In genomic region chr11:85835001-85835752, GRCm38 (mm10) we compare ENCODE assay signal across 9 mouse cellular contexts. TPM values are rescaled to one million over a fixed set of nuclear protein-coding genes. Genes with fewer than 3 reads are reported as not detected.
A peak's percentile ranks its signal among the peaks of the same experiment; 100 is the strongest.
DNase-seq lines count a peak whose midpoint lies in the region; ATAC-seq and TF ChIP-seq lines count a peak whose summit lies in the region.
"Had no signal": no experiment of that assay in that cellular context is flagged by ENCODE, and none has a peak within 500 bp of the region (broad histone marks: within the 10 kb centered on the region; RNA-seq: fewer than 3 reads in every experiment).

No protein-coding gene starts in this region.

- no peak for TF ChIP-seq CTCF in heart, postnatal 0 days (IDR thresholded peaks at IDR 0.05; ENCODE audit: low read depth)

- TF ChIP-seq EP300 in heart, postnatal 0 days (IDR thresholded peaks at IDR 0.05; ENCODE audit: low read depth): no peak

- H3K36me3 ChIP-seq in kidney, embryonic 14.5 days (ENCODE audit: control insufficient read depth, insufficient read depth, low read length): peaks cover 30% of the 10 kb centered on the region
- peaks cover 34% of the 10 kb centered on the region for H3K36me3 ChIP-seq in embryonic facial prominence, embryonic 13.5 days
- no peaks in the 10 kb centered on the region for H3K36me3 ChIP-seq in heart, postnatal 0 days (replicated peaks; ENCODE audit: control insufficient read depth, insufficient read depth, low read length)
- H3K36me3 ChIP-seq in liver, embryonic 15.5 days (replicated peaks): no peaks in the 10 kb centered on the region

- peak overlapping the region; percentile 78 for H3K4me2 ChIP-seq in kidney, embryonic 14.5 days (replicated peaks; ENCODE audit: low read depth, low read length)
- peak overlapping the region; percentile 86 for H3K4me2 ChIP-seq in embryonic facial prominence, embryonic 13.5 days
- peak overlapping the region; percentile 83 for H3K4me2 ChIP-seq in heart, postnatal 0 days (ENCODE audit: low read depth, low read length)
- no peak overlapping the region for H3K4me2 ChIP-seq in liver, embryonic 15.5 days

- peaks cover 35% of the 10 kb centered on the region for H3K27me3 ChIP-seq in kidney, embryonic 14.5 days (ENCODE audit: control insufficient read depth, insufficient read depth, low read length)
- H3K27me3 ChIP-seq in embryonic facial prominence, embryonic 13.5 days: peaks cover 34% of the 10 kb centered on the region
- peaks cover 94% of the 10 kb centered on the region for H3K27me3 ChIP-seq in heart, postnatal 0 days (ENCODE audit: control insufficient read depth, insufficient read depth, low read length)
- H3K27me3 ChIP-seq in liver, embryonic 15.5 days: peaks cover 100% of the 10 kb centered on the region

- no peaks in the 10 kb centered on the region for H3K9me3 ChIP-seq in kidney, embryonic 14.5 days (ENCODE audit: control insufficient read depth, low read length)
- H3K9me3 ChIP-seq in embryonic facial prominence, embryonic 13.5 days: no peaks in the 10 kb centered on the region
- no peaks in the 10 kb centered on the region for H3K9me3 ChIP-seq in heart, postnatal 0 days (replicated peaks; ENCODE audit: control insufficient read depth, low read length)
- H3K9me3 ChIP-seq in liver, embryonic 15.5 days (replicated peaks): no peaks in the 10 kb centered on the region

- no peak for DNase-seq in kidney, postnatal 4 days
- DNase-seq in heart, postnatal 0 days (ENCODE audit: low spot score): no peak
- DNase-seq in cerebellum, adult 11 months: no peak
- DNase-seq: thymus, postnatal 14 days had no signal

- peaks cover 8% of the 10 kb centered on the region for H3K4me1 ChIP-seq in kidney, embryonic 14.5 days (ENCODE audit: control insufficient read depth, insufficient read depth, low read length)
- H3K4me1 ChIP-seq in embryonic facial prominence, embryonic 13.5 days: peaks cover 37% of the 10 kb centered on the region
- H3K4me1 ChIP-seq in heart, postnatal 0 days (ENCODE audit: control insufficient read depth, insufficient read depth): peaks cover 11% of the 10 kb centered on the region; the same call in 1 of the 2 replicates
- H3K4me1 ChIP-seq in liver, embryonic 15.5 days (replicated peaks): peaks cover 29% of the 10 kb centered on the region

- WGBS in kidney, embryonic 14.5 days: 11% methylated on average over 9 of the region's 9 CpGs
- 3% methylated on average over 9 of the region's 9 CpGs for WGBS in embryonic facial prominence, embryonic 13.5 days
- WGBS in heart, postnatal 0 days: 43% methylated on average over 9 of the region's 9 CpGs
- WGBS in liver, embryonic 15.5 days (ENCODE audit: insufficient replicate concordance): 9% methylated on average over 9 of the region's 9 CpGs

- peak overlapping the region; percentile 97 for H3K9ac ChIP-seq in kidney, embryonic 14.5 days (ENCODE audit: low read depth, low read length)
- H3K9ac ChIP-seq in embryonic facial prominence, embryonic 13.5 days: peak overlapping the region; percentile 100
- no peak overlapping the region for H3K9ac ChIP-seq in heart, postnatal 0 days (replicated peaks; ENCODE audit: low read depth, low read length)
- no peak overlapping the region for H3K9ac ChIP-seq in liver, embryonic 15.5 days

- ATAC-seq in kidney, embryonic 14.5 days (ENCODE audit: low FRiP score, low TSS enrichment): no peak
- ATAC-seq in embryonic facial prominence, embryonic 13.5 days (ENCODE audit: insufficient number of reproducible peaks, insufficient read depth, low FRiP score, low TSS enrichment, low read depth): no peak
- no peak for ATAC-seq in heart, postnatal 0 days (ENCODE audit: insufficient read depth, low read depth)
- no peak for ATAC-seq in liver, embryonic 15.5 days (ENCODE audit: insufficient read depth)
- ATAC-seq in megakaryocyte, adult 5-6 weeks (ENCODE audit: poor library complexity, severe bottlenecking): no peak

- H3K27ac ChIP-seq in kidney, embryonic 14.5 days (ENCODE audit: low read depth, low read length): peak overlapping the region; percentile 88
- peak overlapping the region; percentile 99 for H3K27ac ChIP-seq in embryonic facial prominence, embryonic 13.5 days
- no peak overlapping the region for H3K27ac ChIP-seq in heart, postnatal 0 days (ENCODE audit: low read depth)
- no peak overlapping the region for H3K27ac ChIP-seq in liver, embryonic 15.5 days (replicated peaks)

- peak overlapping the region; percentile 73 for H3K4me3 ChIP-seq in kidney, embryonic 14.5 days (ENCODE audit: low read length)
- peak overlapping the region; percentile 88 for H3K4me3 ChIP-seq in embryonic facial prominence, embryonic 13.5 days
- H3K4me3 ChIP-seq in heart, postnatal 0 days (ENCODE audit: low read depth, low read length): peak overlapping the region; percentile 61
- peak overlapping the region; percentile 5; the same call in 1 of the 2 replicates for H3K4me3 ChIP-seq in liver, embryonic 15.5 days (replicated peaks)

RNA-seq across cellular contexts. Expression of gene Tbx2, which starts 2.8 kb away (rescaled TPM):
- polyA plus RNA-seq in kidney, embryonic 14.5 days (2014; fragmentation: Nextera tagmentation; extraction: Ambion mirVana): 18.2 and 19.8 TPM in 2 replicates
- 14.2 and 14.5 TPM in 2 replicates for polyA plus RNA-seq in embryonic facial prominence, embryonic 13.5 days (2015; fragmentation: Nextera tagmentation; extraction: Ambion mirVana)
- 8.5 and 12.0 TPM in 2 replicates for total RNA-seq in heart, postnatal 0 days (2014; rRNA removed; ENCODE audit: low replicate concordance)
- 1.3 TPM in 2 replicates for polyA plus RNA-seq in heart, postnatal 0 days (2015; fragmentation: Nextera tagmentation; extraction: Ambion mirVana)
- 0.45 and 0.56 TPM in 2 replicates for polyA plus RNA-seq in liver, embryonic 15.5 days (2015; fragmentation: Nextera tagmentation; extraction: Ambion mirVana)
- total RNA-seq in megakaryocyte, adult 5-6 weeks (2015): 0.04 TPM in 1 of 2 replicates, not detected in the other
- total RNA-seq in megakaryocyte, adult 5-6 weeks (2017): 0.04 TPM in 1 of 2 replicates, not detected in the other

RNA-seq across cellular contexts. Expression of gene Gm11444, which starts 15.0 kb away (rescaled TPM):
- not detected in 2 replicates for polyA plus RNA-seq in kidney, embryonic 14.5 days (2014; fragmentation: Nextera tagmentation; extraction: Ambion mirVana)
- not detected in 2 replicates for polyA plus RNA-seq in embryonic facial prominence, embryonic 13.5 days (2015; fragmentation: Nextera tagmentation; extraction: Ambion mirVana)
- not detected in 2 replicates for total RNA-seq in heart, postnatal 0 days (2014; rRNA removed; ENCODE audit: low replicate concordance)
- not detected in 2 replicates for polyA plus RNA-seq in heart, postnatal 0 days (2015; fragmentation: Nextera tagmentation; extraction: Ambion mirVana)
- polyA plus RNA-seq in liver, embryonic 15.5 days (2015; fragmentation: Nextera tagmentation; extraction: Ambion mirVana): not detected in 2 replicates
- total RNA-seq in megakaryocyte, adult 5-6 weeks (2015): not detected in 2 replicates
- not detected in 2 replicates for total RNA-seq in megakaryocyte, adult 5-6 weeks (2017)
- total RNA-seq: megakaryocyte-erythroid progenitor cell, adult 5-6 weeks had no signal

RNA-seq across cellular contexts. Expression of gene Tbx4, which starts 51.0 kb away (rescaled TPM):
- 0.06 TPM in 1 of 2 replicates, not detected in the other for polyA plus RNA-seq in kidney, embryonic 14.5 days (2014; fragmentation: Nextera tagmentation; extraction: Ambion mirVana)
- 3.0 and 3.1 TPM in 2 replicates for polyA plus RNA-seq in embryonic facial prominence, embryonic 13.5 days (2015; fragmentation: Nextera tagmentation; extraction: Ambion mirVana)
- total RNA-seq in heart, postnatal 0 days (2014; rRNA removed; ENCODE audit: low replicate concordance): not detected in 2 replicates
- 0.05 and 0.07 TPM in 2 replicates for polyA plus RNA-seq in heart, postnatal 0 days (2015; fragmentation: Nextera tagmentation; extraction: Ambion mirVana)
- polyA plus RNA-seq in liver, embryonic 15.5 days (2015; fragmentation: Nextera tagmentation; extraction: Ambion mirVana): not detected in 2 replicates
- not detected in 2 replicates for total RNA-seq in megakaryocyte, adult 5-6 weeks (2015)
- total RNA-seq in megakaryocyte, adult 5-6 weeks (2017): not detected in 2 replicates
- total RNA-seq: megakaryocyte-erythroid progenitor cell, adult 5-6 weeks had no signal

Comparison
In these comparisons a context has a peak if more than half of its experiments do, and no peak if none do; other contexts are left out.
1. H3K27ac ChIP-seq: peak in kidney, embryonic 14.5 days (single experiment) and embryonic facial prominence, embryonic 13.5 days (single experiment); none in heart, postnatal 0 days (single experiment) and liver, embryonic 15.5 days (single experiment).
2. H3K4me3 ChIP-seq: peak in every context shown above with its lines; median percentile 88 in embryonic facial prominence, embryonic 13.5 days; 73 in kidney, embryonic 14.5 days; 61 in heart, postnatal 0 days; 5 in liver, embryonic 15.5 days.
3. H3K9ac ChIP-seq: peak in kidney, embryonic 14.5 days (single experiment) and embryonic facial prominence, embryonic 13.5 days (single experiment); none in heart, postnatal 0 days (single experiment) and liver, embryonic 15.5 days (single experiment).